ENCODE assay signal across 8 mouse cellular contexts in the genomic region with DNA sequence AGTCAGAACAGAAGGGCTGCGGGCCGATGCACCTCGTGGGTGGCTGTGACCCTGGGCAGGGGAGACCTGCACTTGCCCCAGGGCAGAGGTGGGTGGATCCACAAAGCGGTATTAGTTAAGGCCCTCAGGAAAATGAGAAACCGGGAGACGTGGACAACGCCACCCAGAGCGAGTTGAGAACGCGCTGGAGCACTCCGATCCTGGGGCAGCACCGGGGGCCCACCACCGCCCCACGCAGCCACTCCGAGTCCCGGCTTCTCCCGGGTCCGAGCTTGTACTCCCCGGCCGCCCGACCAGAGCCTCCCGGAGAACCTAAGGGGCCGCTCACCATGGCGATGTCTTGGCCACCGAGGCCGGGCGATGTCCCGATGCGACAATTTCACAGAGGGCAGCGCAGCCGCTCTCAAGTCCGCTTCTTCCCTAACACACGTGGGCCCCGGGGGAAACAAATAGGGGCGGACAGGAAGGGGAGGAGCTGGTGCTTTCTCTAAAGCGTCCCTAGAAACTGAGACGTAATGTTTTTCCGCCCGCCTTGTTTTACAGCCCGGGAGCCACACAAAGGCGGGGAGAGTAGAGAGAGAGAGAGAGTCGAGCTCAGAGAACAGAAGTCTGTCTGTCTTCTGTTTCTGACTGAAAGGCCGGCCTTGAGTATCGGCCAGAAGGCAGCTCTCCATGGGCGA. TPM values are rescaled to one million over a fixed set of nuclear protein-coding genes. Genes with fewer than 3 reads are reported as not detected.
DNase-seq lines count a peak whose midpoint lies in the region; ATAC-seq lines count a peak whose summit lies in the region.

A gene (minus strand): TSS at position 447 of the 680 bp plus-strand sequence.

- 0 out of 2 replicates have a peak within 1 kb of the TSS, but pooled peaks have one; percentile 20 for H3K27ac ChIP-seq in brown adipose tissue, adult 24 weeks (replicated peaks; ENCODE audit: low read depth, low read length)
- peak within 1 kb of the TSS in 1 of 2 experiments; percentile 31; a peak in 1 of 4 replicates for H3K27ac ChIP-seq in heart, embryonic 14.5 days (replicated peaks in 1 of 2; ENCODE audit: control insufficient read depth in 1 of 2, insufficient read depth in 1 of 2, low read depth in 2 of 2, low read length in 2 of 2)
- peak within 1 kb of the TSS; percentile 43; the same call in 1 of the 2 replicates for H3K27ac ChIP-seq in liver, embryonic 13.5 days
- H3K27ac ChIP-seq in stomach, embryonic 16.5 days (ENCODE audit: low read length), result peak within 1 kb of the TSS; percentile 42; the same call in 1 of the 2 replicates

- 0 out of 2 replicates have a peak, but pooled peaks cover 2% of the 10 kb centered on the region for H3K4me1 ChIP-seq in brown adipose tissue, adult 24 weeks (ENCODE audit: control insufficient read depth, insufficient read depth, insufficient read length, low read length)
- H3K4me1 ChIP-seq in heart, embryonic 14.5 days (ENCODE audit: control insufficient read depth in 2 of 2, insufficient read depth in 2 of 2, low read length in 2 of 2), result peaks cover 0 to 10% of the 10 kb centered on the region in 2 experiments; a peak in 1 of 4 replicates
- H3K4me1 ChIP-seq in liver, embryonic 13.5 days (replicated peaks), result peaks cover 11% of the 10 kb centered on the region
- peaks cover 7% of the 10 kb centered on the region; the same call in 1 of the 2 replicates for H3K4me1 ChIP-seq in stomach, embryonic 16.5 days (ENCODE audit: control insufficient read depth, insufficient read depth, low read length)

- peak within 1 kb of the TSS; percentile 65 for H3K4me2 ChIP-seq in heart, embryonic 14.5 days (ENCODE audit: low read length)
- peak within 1 kb of the TSS; percentile 74 for H3K4me2 ChIP-seq in liver, embryonic 13.5 days
- peak within 1 kb of the TSS; percentile 84 for H3K4me2 ChIP-seq in stomach, embryonic 16.5 days (ENCODE audit: low read depth, low read length)

- WGBS in heart, embryonic 14.5 days, result under 1% methylated on average over 42 of the region's 45 CpGs
- WGBS in liver, embryonic 13.5 days (ENCODE audit: insufficient replicate concordance), result under 1% methylated on average over 35 of the region's 45 CpGs
- 0% methylated on average over 45 of the region's 45 CpGs for WGBS in stomach, embryonic 16.5 days

- no peaks in the 10 kb centered on the region for H3K27me3 ChIP-seq in heart, embryonic 14.5 days (ENCODE audit: control insufficient read depth, insufficient read depth, low read length)
- no peaks in the 10 kb centered on the region for H3K27me3 ChIP-seq in liver, embryonic 13.5 days
- H3K27me3 ChIP-seq in stomach, embryonic 16.5 days (ENCODE audit: control insufficient read depth, insufficient read depth, low read length), result no peaks in the 10 kb centered on the region

- ATAC-seq in heart, embryonic 14.5 days (ENCODE audit: insufficient number of reproducible peaks, insufficient read depth, low FRiP score, low read depth), result peak; percentile 80
- ATAC-seq in liver, embryonic 13.5 days (ENCODE audit: low read depth), result peak; percentile 88
- peak; percentile 94 for ATAC-seq in stomach, embryonic 16.5 days (ENCODE audit: insufficient read depth, low FRiP score)

- no peaks in the 10 kb centered on the region for H3K9me3 ChIP-seq in heart, embryonic 14.5 days (ENCODE audit: control insufficient read depth, low read length)
- no peaks in the 10 kb centered on the region for H3K9me3 ChIP-seq in liver, embryonic 13.5 days (replicated peaks)
- no peaks in the 10 kb centered on the region for H3K9me3 ChIP-seq in stomach, embryonic 16.5 days (replicated peaks; ENCODE audit: control insufficient read depth, low read length)

- peaks cover 20% of the 10 kb centered on the region for H3K36me3 ChIP-seq in heart, embryonic 14.5 days (ENCODE audit: control insufficient read depth, insufficient read depth, low read length)
- H3K36me3 ChIP-seq in liver, embryonic 13.5 days, result peaks cover 26% of the 10 kb centered on the region
- peaks cover 2% of the 10 kb centered on the region; the same call in 1 of the 2 replicates for H3K36me3 ChIP-seq in stomach, embryonic 16.5 days (ENCODE audit: control insufficient read depth, insufficient read depth, low read length)

- peak within 1 kb of the TSS; percentile 92 for H3K4me3 ChIP-seq in brown adipose tissue, adult 24 weeks (ENCODE audit: insufficient read depth, low read depth, low read length)
- peak within 1 kb of the TSS; percentile 92 to 94 for H3K4me3 ChIP-seq in heart, embryonic 14.5 days (ENCODE audit: control insufficient read depth in 1 of 2, insufficient read depth in 1 of 2, low read depth in 1 of 2, low read length in 2 of 2)
- peak within 1 kb of the TSS; percentile 89 for H3K4me3 ChIP-seq in liver, embryonic 13.5 days (replicated peaks)
- H3K4me3 ChIP-seq in stomach, embryonic 16.5 days (replicated peaks; ENCODE audit: low read length), result peak within 1 kb of the TSS; percentile 96

- peak within 1 kb of the TSS; percentile 91 for H3K9ac ChIP-seq in heart, embryonic 14.5 days (ENCODE audit: low read length)
- peak within 1 kb of the TSS; percentile 84 for H3K9ac ChIP-seq in liver, embryonic 13.5 days
- peak within 1 kb of the TSS; percentile 94 for H3K9ac ChIP-seq in stomach, embryonic 16.5 days (ENCODE audit: low read length)

- DNase-seq in CD4-positive, CD25-positive, alpha-beta regulatory T cell, adult 2 months (ENCODE audit: low read depth, low spot score), result peak; percentile 82
- DNase-seq in fat pad, adult 2 months (ENCODE audit: extremely low read depth, low read depth, low spot score), result peak; percentile 21
- DNase-seq in kidney, postnatal 14 days, result peak; percentile 80
- peak; percentile 67 for DNase-seq in liver, embryonic 13.5 days
- peak; percentile 92 for DNase-seq in neural tube, embryonic 10.5 days (ENCODE audit: extremely low spot score, low spot score)

RNA-seq across cellular contexts. Expression of the gene that starts here (rescaled TPM):
- polyA plus RNA-seq in brown adipose tissue, adult 24 weeks (2012; ENCODE audit: insufficient read depth, insufficient read length, missing spikeins), result 3.3 and 3.5 TPM in 2 replicates
- polyA plus RNA-seq in heart, embryonic 14.5 days (2014; fragmentation: Nextera tagmentation; extraction: Ambion mirVana), result 7.2 and 7.4 TPM in 2 replicates
- polyA plus RNA-seq in liver, embryonic 13.5 days (2015; fragmentation: Nextera tagmentation; extraction: Ambion mirVana), result 8.2 and 9.3 TPM in 2 replicates
- polyA plus RNA-seq in stomach, embryonic 16.5 days (2015; fragmentation: Nextera tagmentation; extraction: Ambion mirVana), result 10.4 and 12.3 TPM in 2 replicates

Comparison
In these comparisons a context has a peak if more than half of its experiments do, and no peak if none do; other contexts are left out.
1. DNase-seq: peak in every context shown above with its lines; median percentile 92 in neural tube, embryonic 10.5 days; 82 in CD4-positive, CD25-positive, alpha-beta regulatory T cell, adult 2 months; 80 in kidney, postnatal 14 days; 67 in liver, embryonic 13.5 days; 21 in fat pad, adult 2 months.